Mouse (Mus musculus) thymus, adult 18-20 months (tissue): ENCODE measurements around the gene Pdcd5.

Source experiments
- DNase-seq, 2 experiments: peaks; one replicate each; pipeline ENCODE4 v3.0.0; 2022; ENCODE audit warnings: mixed read lengths in 2 of 2

The Pdcd5 gene

GRCm38 (mm10) chr7:35640072-35640471 lies 7.2 kb downstream of the Pdcd5 start:
- no peak for DNase-seq

GRCm38 (mm10) chr7:35636874-35637273 lies 10.4 kb downstream of the Pdcd5 start:
- DNase-seq, result no peak

GRCm38 (mm10) chr7:35636229-35636628 lies 11.1 kb downstream of the Pdcd5 start:
- DNase-seq, result no peak

- no peak for DNase-seq
These were observed 18.8 kb downstream of the Pdcd5 start for GRCm38 (mm10) chr7:35628496-35628895.

- no peak for DNase-seq
These were observed 19.9 kb downstream of the Pdcd5 start for GRCm38 (mm10) chr7:35627371-35627770.

GRCm38 (mm10) chr7:35626038-35626437 lies 21.3 kb downstream of the Pdcd5 start:
- no peak for DNase-seq

- DNase-seq, result no peak
These were observed 24.7 kb downstream of the Pdcd5 start for GRCm38 (mm10) chr7:35622626-35623025.

- DNase-seq, result no peak
These were observed 29.8 kb downstream of the Pdcd5 start for GRCm38 (mm10) chr7:35617513-35617912.

- no peak for DNase-seq
These were observed 38.1 kb downstream of the Pdcd5 start for GRCm38 (mm10) chr7:35609245-35609644.

GRCm38 (mm10) chr7:35606816-35607215 lies 40.5 kb downstream of the Pdcd5 start:
- no peak for DNase-seq

GRCm38 (mm10) chr7:35602766-35603165 lies 44.6 kb downstream of the Pdcd5 start:
- DNase-seq, result no peak

GRCm38 (mm10) chr7:35601106-35601505 lies 46.2 kb downstream of the Pdcd5 start:
- no peak for DNase-seq

GRCm38 (mm10) chr7:35600031-35600430 lies 47.3 kb downstream of the Pdcd5 start:
- no peak for DNase-seq

- no peak for DNase-seq
These were observed 47.8 kb downstream of the Pdcd5 start for GRCm38 (mm10) chr7:35599492-35599891.

GRCm38 (mm10) chr7:35594311-35594710 lies 53.0 kb downstream of the Pdcd5 start:
- DNase-seq, result no peak
